Mouse (Mus musculus) c-Kit-negative CD71-positive TER-119-positive erythroid progenitor cells, embryonic 14.5 days (primary cell): ENCODE results near the gene Tmem233.

Experiments used
- DNase-seq: peaks from one replicate; pipeline ENCODE4 v3.0.0-alpha.2; 2013; ENCODE audit warnings: low read depth, low spot score

The Tmem233 gene

GRCm38 (mm10) chr5:116004271-116004670, 78.8 kb downstream of the Tmem233 start:
- DNase-seq: no peak

GRCm38 (mm10) chr5:116003825-116004224, 79.2 kb downstream of the Tmem233 start:
- DNase-seq: no peak

GRCm38 (mm10) chr5:116003154-116003553, 79.9 kb downstream of the Tmem233 start:
- no peak for DNase-seq

- DNase-seq: no peak
Measured at GRCm38 (mm10) chr5:115997376-115997775, 85.7 kb downstream of the Tmem233 start.

- DNase-seq: no peak
Measured at GRCm38 (mm10) chr5:115994101-115994500, 88.9 kb downstream of the Tmem233 start.

- no peak for DNase-seq
Measured at GRCm38 (mm10) chr5:115991717-115992116, 91.3 kb downstream of the Tmem233 start.
